Mouse (Mus musculus): ENCODE data around the gene Rad9b.

GRCm38 (mm10) chr5:122393887-122394286 lies 39.9 kb upstream of the Rad9b start:
- TF ChIP-seq POLR2A (IDR thresholded peaks at IDR 0.05; ENCODE audit: insufficient read depth, low read depth, low read length), result no peak
- TF ChIP-seq CTCF (IDR thresholded peaks at IDR 0.05; ENCODE audit: insufficient read depth, low read depth, low read length), result 0 out of 2 replicates have a peak, but pooled peaks have one; percentile 27
